Mouse (Mus musculus): ENCODE results near the gene Apod. TPM values are rescaled to one million over a fixed set of nuclear protein-coding genes. Genes with fewer than 3 reads are reported as not detected.

Gene Apod
- polyA plus RNA-seq, 2 experiments = 40.8 to 69.9 TPM

- TF ChIP-seq POLR2A (IDR thresholded peaks at IDR 0.05; ENCODE audit: borderline replicate concordance, extremely low read depth, insufficient read depth, insufficient read length) = no peak
- no peak for ATAC-seq (ENCODE audit: low FRiP score, low read depth)
- no peak overlapping the region for H3K9ac ChIP-seq (ENCODE audit: low read depth, low read length, severe bottlenecking)
- WGBS = 79% methylated on average over 6 of the region's 6 CpGs
- H3K27me3 ChIP-seq (ENCODE audit: control insufficient read depth, insufficient read depth, low read length) = no peaks in the 10 kb centered on the region
- DNase-seq (ENCODE audit: low spot score) = no peak
- H3K36me3 ChIP-seq (ENCODE audit: control insufficient read depth, insufficient read depth, low read length) = no peaks in the 10 kb centered on the region
- no peak overlapping the region for H3K27ac ChIP-seq (replicated peaks; ENCODE audit: low read depth, low read length)
- H3K4me3 ChIP-seq (replicated peaks; ENCODE audit: low read length) = no peak overlapping the region
- no peaks in the 10 kb centered on the region for H3K9me3 ChIP-seq (ENCODE audit: control insufficient read depth, low read length)
- H3K4me1 ChIP-seq (ENCODE audit: control insufficient read depth, insufficient read depth, low read length) = peaks cover 11% of the 10 kb centered on the region
- H3K4me2 ChIP-seq (replicated peaks; ENCODE audit: low read depth, low read length, severe bottlenecking) = no peak overlapping the region
Observed at GRCm38 (mm10) chr16:31300883-31301532, 13.6 kb downstream of the Apod start.

GRCm38 (mm10) chr16:31300467-31300866 is 14.1 kb downstream of the Apod start:
- no peak for TF ChIP-seq POLR2A (IDR thresholded peaks at IDR 0.05; ENCODE audit: borderline replicate concordance, extremely low read depth, insufficient read depth, insufficient read length)
- Histone ChIP-seq H3K4me1 (ENCODE audit: control insufficient read depth, insufficient read depth, low read length) (peaks cover 11% of the 10 kb centered on the region), H3K27ac (replicated peaks; ENCODE audit: low read depth, low read length) (no peak overlapping the region)

GRCm38 (mm10) chr16:31299960-31300353 is 14.7 kb downstream of the Apod start:
- Histone ChIP-seq H3K9me3 (ENCODE audit: control insufficient read depth, low read length) (no peaks in the 10 kb centered on the region), H3K4me2 (replicated peaks; ENCODE audit: low read depth, low read length, severe bottlenecking) (no peak overlapping the region), H3K27me3 (ENCODE audit: control insufficient read depth, insufficient read depth, low read length) (no peaks in the 10 kb centered on the region), H3K9ac (ENCODE audit: low read depth, low read length, severe bottlenecking) (no peak overlapping the region), H3K36me3 (ENCODE audit: control insufficient read depth, insufficient read depth, low read length) (no peaks in the 10 kb centered on the region), H3K4me3 (replicated peaks; ENCODE audit: low read length) (no peak overlapping the region), H3K4me1 (ENCODE audit: control insufficient read depth, insufficient read depth, low read length) (peaks cover 11% of the 10 kb centered on the region), H3K27ac (replicated peaks; ENCODE audit: low read depth, low read length) (0 out of 2 replicates have a peak overlapping the region, but pooled peaks have one; percentile 19)
- no peak for DNase-seq (ENCODE audit: low spot score)
- no peak for ATAC-seq (ENCODE audit: low FRiP score, low read depth)
- WGBS = 42% methylated on average over 3 of the region's 3 CpGs
- TF ChIP-seq POLR2A (IDR thresholded peaks at IDR 0.05; ENCODE audit: borderline replicate concordance, extremely low read depth, insufficient read depth, insufficient read length) = no peak

More at GRCm38 (mm10) chr16:31300467-31300866, 14.1 kb downstream of the Apod start:
- no peak for ATAC-seq (ENCODE audit: low FRiP score, low read depth)
- Histone ChIP-seq H3K9me3 (ENCODE audit: control insufficient read depth, low read length) (no peaks in the 10 kb centered on the region), H3K9ac (ENCODE audit: low read depth, low read length, severe bottlenecking) (no peak overlapping the region), H3K27me3 (ENCODE audit: control insufficient read depth, insufficient read depth, low read length) (no peaks in the 10 kb centered on the region), H3K4me2 (replicated peaks; ENCODE audit: low read depth, low read length, severe bottlenecking) (no peak overlapping the region), H3K4me3 (replicated peaks; ENCODE audit: low read length) (no peak overlapping the region), H3K36me3 (ENCODE audit: control insufficient read depth, insufficient read depth, low read length) (no peaks in the 10 kb centered on the region)
- 38% methylated on average over 7 of the region's 7 CpGs for WGBS
- DNase-seq (ENCODE audit: low spot score) = no peak

GRCm38 (mm10) chr16:31299164-31299959 is 15.2 kb downstream of the Apod start:
- whole genome bisulfite sequencing = 42% methylated on average over 11 of the region's 11 CpGs
- no peak overlapping the region for H3K4me2 ChIP-seq (replicated peaks; ENCODE audit: low read depth, low read length, severe bottlenecking)
- no peak overlapping the region for H3K9ac ChIP-seq (ENCODE audit: low read depth, low read length, severe bottlenecking)
- DNase-seq (ENCODE audit: low spot score) = no peak
- no peaks in the 10 kb centered on the region for H3K9me3 ChIP-seq (ENCODE audit: control insufficient read depth, low read length)
- H3K4me1 ChIP-seq (ENCODE audit: control insufficient read depth, insufficient read depth, low read length) = peaks cover 11% of the 10 kb centered on the region
- ATAC-seq (ENCODE audit: low FRiP score, low read depth) = no peak
- no peak for TF ChIP-seq POLR2A (IDR thresholded peaks at IDR 0.05; ENCODE audit: borderline replicate concordance, extremely low read depth, insufficient read depth, insufficient read length)
- no peak overlapping the region for H3K4me3 ChIP-seq (replicated peaks; ENCODE audit: low read length)
- no peaks in the 10 kb centered on the region for H3K36me3 ChIP-seq (ENCODE audit: control insufficient read depth, insufficient read depth, low read length)
- 0 out of 2 replicates have a peak overlapping the region, but pooled peaks have one; percentile 19 for H3K27ac ChIP-seq (replicated peaks; ENCODE audit: low read depth, low read length)
- no peaks in the 10 kb centered on the region for H3K27me3 ChIP-seq (ENCODE audit: control insufficient read depth, insufficient read depth, low read length)

GRCm38 (mm10) chr16:31297113-31297512 is 17.5 kb downstream of the Apod start:
- no peak for TF ChIP-seq POLR2A (IDR thresholded peaks at IDR 0.05; ENCODE audit: borderline replicate concordance, extremely low read depth, insufficient read depth, insufficient read length)
- H3K4me1 ChIP-seq (ENCODE audit: control insufficient read depth, insufficient read depth, low read length) = peaks cover 11% of the 10 kb centered on the region
- no peak overlapping the region for H3K4me2 ChIP-seq (replicated peaks; ENCODE audit: low read depth, low read length, severe bottlenecking)
- H3K27ac ChIP-seq (replicated peaks; ENCODE audit: low read depth, low read length) = no peak overlapping the region
- DNase-seq (ENCODE audit: low spot score) (no peak), ATAC-seq (ENCODE audit: low FRiP score, low read depth) (no peak)
- H3K9ac ChIP-seq (ENCODE audit: low read depth, low read length, severe bottlenecking) = no peak overlapping the region
- no peak overlapping the region for H3K4me3 ChIP-seq (replicated peaks; ENCODE audit: low read length)
- H3K36me3 ChIP-seq (ENCODE audit: control insufficient read depth, insufficient read depth, low read length) = no peaks in the 10 kb centered on the region
- no peaks in the 10 kb centered on the region for H3K9me3 ChIP-seq (ENCODE audit: control insufficient read depth, low read length)
- no peaks in the 10 kb centered on the region for H3K27me3 ChIP-seq (ENCODE audit: control insufficient read depth, insufficient read depth, low read length)
- 87% methylated on average over 7 of the region's 7 CpGs for WGBS
